Mouse (Mus musculus) left cerebral cortex, postnatal 14 days (tissue): ENCODE results near the gene 5830473C10Rik. TPM values are rescaled to one million over a fixed set of nuclear protein-coding genes. Genes with fewer than 3 reads are reported as not detected.
A peak's percentile ranks its signal among the peaks of the same experiment; 100 is the strongest.
"Not testable (repeated sequence)": the region's sequence is repeated elsewhere in the genome, so short reads cannot be mapped to it uniquely, and the experiment has no call there.

Source experiments
- DNase-seq, 2 experiments: peaks; one replicate each; pipeline ENCODE4 v3.0.0; 2021 to 2022; ENCODE audit warnings: low spot score in 2 of 2, mixed read lengths in 1 of 2
- intact Hi-C: fragments of 180-260 bp; cut with DNase I; formaldehyde crosslinking; loops from one replicate; pipeline ENCODE4 v1.15.1; 2025
- total RNA-seq, 2 experiments: library from RNA; stranded (reverse); gene quantifications; 2 replicates each; pipeline ENCODE4 v1.2.3; 2021

5830473C10Rik gene
- total RNA-seq, 2 experiments from 2014 or later: 0.29 to 0.42 TPM

DNA sequence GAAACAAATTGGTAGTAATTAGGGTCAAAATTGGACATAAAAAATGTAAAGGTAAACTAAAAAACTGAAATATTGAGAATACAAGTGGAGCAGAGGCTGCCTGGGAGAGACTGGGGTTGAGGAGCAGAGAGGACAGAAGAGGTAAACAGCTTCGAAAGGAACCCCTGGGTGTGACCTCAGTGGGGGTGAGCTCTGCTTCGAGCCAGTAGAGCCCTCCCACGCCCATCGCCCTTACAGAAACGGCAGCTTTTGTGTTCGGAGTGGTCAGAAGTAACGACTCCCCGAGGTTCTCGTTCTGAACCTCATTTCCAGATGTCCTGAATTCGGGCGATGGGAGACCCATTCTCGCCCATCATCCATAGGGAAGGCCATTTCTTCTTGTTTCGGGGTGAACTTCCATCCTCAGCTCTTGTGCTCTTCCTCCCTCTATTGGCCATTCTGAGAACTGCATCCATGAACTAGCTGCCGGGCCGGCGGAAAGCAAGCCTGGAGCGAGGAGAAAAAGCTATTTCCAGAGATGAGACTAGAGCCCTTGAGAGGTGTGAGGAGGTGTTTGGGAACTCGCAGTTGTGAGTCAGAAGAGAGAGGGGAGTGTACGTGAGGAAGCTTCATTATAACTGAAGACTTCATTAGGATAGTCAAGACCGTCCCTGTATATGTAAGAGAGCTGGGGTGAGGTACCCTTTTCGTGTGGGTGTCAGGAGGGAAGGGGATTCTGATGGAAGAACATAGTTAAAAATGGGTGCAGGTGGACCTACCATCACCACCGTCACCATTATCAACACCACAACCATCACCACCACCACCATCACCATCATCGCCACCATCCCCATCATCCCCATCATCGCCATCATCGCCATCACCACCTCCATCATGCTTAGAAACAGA, 28.0 kb downstream of the 5830473C10Rik start:
- intact Hi-C loops: loop anchor here (2.0 to 5.0 kb wide), 2 partner anchors 87 to 184 kb away; no protein-coding TSS in a partner anchor
- DNase-seq: peak; percentile 91 to 93

DNA sequence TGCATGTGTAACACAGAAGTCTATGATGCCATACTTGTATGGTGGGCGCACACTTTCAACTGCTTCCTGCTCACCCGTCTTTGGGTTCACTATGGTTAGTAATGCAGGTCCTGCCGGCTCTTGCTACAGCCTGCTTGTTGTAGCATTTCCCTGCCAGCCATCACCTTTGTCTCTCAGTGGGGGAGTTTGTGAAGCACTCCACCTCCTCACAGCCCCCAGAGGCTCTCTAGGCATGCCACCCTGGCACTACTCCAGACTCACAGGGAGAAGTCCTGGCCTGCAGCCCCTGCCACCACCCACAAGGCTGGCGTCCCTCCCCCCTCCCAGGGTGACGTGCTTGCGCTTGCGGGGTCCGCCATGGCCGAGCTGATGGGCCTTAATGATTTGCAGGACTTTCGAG, 29.8 kb downstream of the 5830473C10Rik start:
- intact Hi-C loops: loop anchor here (10.0 kb wide), 1 partner anchor 366 kb away; the partner anchor contains the start of gene Cox18
- no peak for DNase-seq

GRCm38 (mm10) chr5:90591936-90592335, 31.0 kb downstream of the 5830473C10Rik start:
- intact Hi-C loops: loop anchor here (10.0 kb wide), 1 partner anchor 367 kb away; the partner anchor contains the start of gene Cox18
- no peak for DNase-seq

- no peak for DNase-seq
- intact Hi-C loops: loop anchor here (10.0 kb wide), 1 partner anchor 370 kb away; the partner anchor contains the start of gene Cox18
Measured at GRCm38 (mm10) chr5:90594945-90595344, 34.0 kb downstream of the 5830473C10Rik start.

DNA sequence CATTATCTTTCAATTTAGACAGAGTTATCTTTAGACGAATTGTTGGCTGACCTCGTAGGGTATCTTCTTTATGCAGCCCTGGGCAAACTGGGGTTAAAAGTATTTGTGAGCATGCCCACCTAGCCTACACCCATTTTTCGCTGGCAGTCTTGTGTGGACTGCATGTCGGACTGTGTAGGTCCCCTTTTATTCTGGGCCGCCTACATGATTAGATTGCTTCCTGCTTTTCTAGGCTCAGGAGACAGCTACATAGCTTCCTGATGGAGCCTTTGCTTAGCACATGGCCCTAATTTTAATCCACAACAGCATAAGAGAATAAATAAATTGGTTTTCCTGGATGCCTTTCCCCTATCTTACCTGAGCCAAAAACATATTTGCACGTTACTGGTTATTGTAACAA, 35.2 kb downstream of the 5830473C10Rik start:
- intact Hi-C loops: loop anchor here (10.0 kb wide), 1 partner anchor 371 kb away; the partner anchor contains the start of gene Cox18
- no peak for DNase-seq

- intact Hi-C loops: loop anchor here (2.0 kb wide), 1 partner anchor 51 kb away; no protein-coding TSS in a partner anchor
Measured at GRCm38 (mm10) chr5:90601469-90601868, 40.6 kb downstream of the 5830473C10Rik start.

GRCm38 (mm10) chr5:90603407-90603923, 42.6 kb downstream of the 5830473C10Rik start:
- intact Hi-C loops: no loop called here
- peak in 1 of 2 experiments; percentile 22 for DNase-seq

More at GRCm38 (mm10) chr5:90601469-90601868, 40.6 kb downstream of the 5830473C10Rik start:
- peak; percentile 65 to 72 for DNase-seq

GRCm38 (mm10) chr5:90608906-90609305, 48.0 kb downstream of the 5830473C10Rik start:
- DNase-seq: no peak
- intact Hi-C loops: no loop called here

GRCm38 (mm10) chr5:90611388-90611787, 50.5 kb downstream of the 5830473C10Rik start:
- intact Hi-C loops: no loop called here
- no peak for DNase-seq

DNA sequence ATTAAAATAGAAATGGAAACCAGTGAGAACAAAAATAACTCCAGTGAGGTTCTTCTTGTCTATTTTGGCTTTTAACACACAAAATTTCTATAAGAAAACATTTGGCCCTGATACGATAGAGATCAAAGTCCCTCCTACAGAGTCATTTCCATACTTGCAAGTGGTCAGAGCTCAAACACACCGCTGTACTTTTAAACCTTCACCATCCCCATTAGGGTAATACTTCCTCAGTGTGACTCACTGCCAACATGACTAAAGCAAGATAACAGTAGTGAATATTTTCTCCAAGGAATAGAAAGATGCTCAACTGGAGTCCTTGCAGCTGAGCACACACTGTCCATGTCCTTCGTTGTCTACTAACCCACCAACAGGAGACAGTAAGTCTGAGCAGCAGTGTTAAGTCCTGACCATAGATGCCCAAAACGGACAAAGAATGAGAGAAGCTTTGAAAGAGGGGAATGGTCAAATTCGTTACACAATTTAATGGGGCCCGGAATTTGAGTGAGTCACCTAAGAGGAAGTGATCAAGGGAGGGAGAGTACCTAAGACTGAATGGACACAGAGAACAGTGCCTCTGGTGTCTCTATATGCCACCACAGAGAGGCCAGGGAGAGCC, 51.2 kb downstream of the 5830473C10Rik start:
- intact Hi-C loops: no loop called here
- no peak for DNase-seq

DNA sequence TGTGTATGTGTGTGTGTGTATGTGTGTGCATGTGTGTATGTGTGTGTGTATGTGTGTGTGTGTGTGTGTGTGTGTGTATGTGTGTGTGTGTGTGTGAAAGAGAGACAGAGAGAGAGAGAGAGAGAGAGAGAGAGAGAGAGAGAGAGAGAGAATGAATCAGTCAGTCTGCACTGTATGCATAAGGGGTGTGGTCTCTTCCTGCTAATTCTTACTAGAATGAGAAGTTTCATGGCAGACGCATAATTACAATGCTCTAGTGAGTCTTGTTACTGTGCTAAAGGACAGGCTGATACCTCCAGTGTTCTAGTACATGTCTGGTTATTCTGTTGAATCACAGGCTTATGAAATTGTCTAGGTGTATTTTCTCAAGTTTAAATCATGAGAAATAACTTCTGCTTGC, 51.8 kb downstream of the 5830473C10Rik start:
- DNase-seq, intact Hi-C loops: not testable (repeated sequence)

DNA sequence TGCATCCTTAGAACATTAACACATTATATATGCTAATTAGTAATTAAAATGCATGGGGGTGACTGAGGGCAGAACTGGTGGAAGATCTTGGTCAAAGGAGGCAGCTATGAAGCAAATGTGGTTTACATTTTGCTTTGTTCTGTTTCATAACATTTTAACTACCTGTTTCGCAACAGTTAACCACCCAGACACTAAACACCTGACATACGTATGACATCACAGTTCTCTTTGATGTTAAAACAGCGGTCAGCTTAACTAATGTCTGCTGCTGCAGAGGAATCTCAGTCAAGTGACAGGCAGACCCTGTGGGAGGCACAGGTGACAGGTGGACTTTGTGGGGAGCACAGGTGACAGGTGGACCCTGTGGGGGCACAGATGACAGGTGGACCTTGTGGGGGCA, 57.0 kb downstream of the 5830473C10Rik start:
- intact Hi-C loops: no loop called here
- DNase-seq: no peak

DNA sequence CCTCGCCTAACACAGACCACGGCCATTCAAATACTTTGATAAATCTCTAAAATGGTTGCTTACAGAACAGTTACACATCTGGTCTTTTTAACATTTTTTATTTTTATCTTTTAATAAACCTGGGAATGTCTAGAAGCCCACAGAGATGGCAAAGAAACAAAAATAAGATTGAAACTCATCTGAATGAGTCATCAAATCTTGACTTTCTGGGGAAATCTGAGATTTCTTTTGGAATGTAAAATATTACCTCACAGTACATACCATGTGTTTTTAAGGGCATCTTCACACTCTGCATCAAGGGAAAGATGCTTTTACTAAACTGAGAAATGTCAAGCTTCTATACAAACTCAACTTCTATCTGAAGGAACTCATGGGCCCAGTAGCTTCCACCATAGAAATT, 60.4 kb downstream of the 5830473C10Rik start:
- DNase-seq: peak in 1 of 2 experiments; percentile 10
- intact Hi-C loops: no loop called here

DNA sequence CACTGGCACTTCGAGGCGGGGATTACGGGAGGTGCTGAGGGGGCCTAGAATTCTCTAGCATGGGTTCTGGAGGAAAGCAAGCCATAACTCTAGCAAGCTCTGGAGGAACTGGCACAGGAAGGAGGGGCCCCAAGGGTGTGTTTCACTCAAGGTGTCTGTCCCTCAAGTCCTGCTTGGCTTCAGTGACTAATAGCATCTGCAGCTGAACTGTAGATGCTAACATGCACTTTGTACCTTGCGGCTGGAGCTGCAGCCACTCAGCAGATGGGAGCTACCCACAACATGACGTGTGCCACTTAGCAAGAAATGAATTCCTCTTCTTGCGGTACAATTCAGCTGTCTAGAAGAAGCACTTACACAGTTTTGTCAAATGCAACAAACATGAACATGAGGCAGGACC, 60.8 kb downstream of the 5830473C10Rik start:
- peak in 1 of 2 experiments; percentile 8 for DNase-seq
- intact Hi-C loops: no loop called here

- no peak for DNase-seq
Measured at GRCm38 (mm10) chr5:90623209-90623608, 62.3 kb downstream of the 5830473C10Rik start.

DNA sequence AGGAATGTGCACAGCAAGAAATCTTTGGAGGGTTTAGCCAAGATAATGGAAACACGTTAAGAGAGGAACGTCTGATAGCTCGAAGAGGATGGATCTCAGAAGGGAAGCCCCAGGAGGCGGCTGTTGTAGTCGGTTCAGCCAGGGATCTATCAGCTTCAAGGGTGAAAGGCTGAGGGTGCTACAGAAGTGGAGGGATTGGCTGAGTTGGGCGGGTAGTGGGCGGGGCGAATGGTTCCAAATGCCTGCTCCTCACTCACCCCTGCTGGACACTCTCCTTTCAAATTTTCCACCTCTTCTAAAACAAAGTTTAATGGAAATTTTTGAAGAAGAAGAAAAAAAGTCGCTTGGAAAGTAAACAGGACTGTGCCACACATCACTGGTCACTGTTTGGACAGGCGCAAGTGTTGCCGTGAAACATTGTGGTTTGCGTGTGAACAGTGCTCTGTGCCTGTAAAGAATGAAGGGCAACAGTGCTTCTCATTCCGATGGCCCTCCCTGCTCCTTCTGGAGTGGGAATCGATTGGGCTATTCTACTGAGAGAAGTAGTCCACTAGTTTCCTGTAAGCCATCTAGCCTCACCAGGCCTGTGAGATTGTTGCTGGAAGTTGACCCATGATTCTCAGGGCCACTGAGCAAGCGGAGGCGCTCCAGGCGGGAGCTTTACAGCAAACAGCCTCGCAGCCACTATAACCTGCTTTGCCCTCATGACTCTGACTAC, 64.0 kb downstream of the 5830473C10Rik start:
- intact Hi-C loops: no loop called here
- DNase-seq: no peak

More at GRCm38 (mm10) chr5:90623209-90623608, 62.3 kb downstream of the 5830473C10Rik start:
- intact Hi-C loops: no loop called here

DNA sequence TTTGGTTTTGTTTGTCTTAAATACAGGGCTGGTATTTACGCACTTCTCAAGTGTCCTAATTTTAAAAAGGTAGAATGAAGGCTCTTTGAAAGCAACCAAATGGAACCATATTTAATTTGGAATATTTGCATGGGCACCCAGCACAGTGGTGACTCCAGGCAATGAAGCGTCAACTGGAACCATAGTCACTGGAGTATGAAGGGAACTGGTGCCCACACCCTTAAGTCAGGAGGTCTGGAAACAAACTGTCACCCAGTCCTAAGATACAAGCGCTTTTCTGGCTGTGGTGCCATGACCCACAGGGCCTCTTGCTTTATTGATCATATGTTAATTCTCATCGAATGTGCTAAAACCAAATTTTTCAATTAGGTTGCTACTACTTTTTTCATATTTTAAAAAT, 66.5 kb downstream of the 5830473C10Rik start:
- DNase-seq: no peak
- intact Hi-C loops: no loop called here

DNA sequence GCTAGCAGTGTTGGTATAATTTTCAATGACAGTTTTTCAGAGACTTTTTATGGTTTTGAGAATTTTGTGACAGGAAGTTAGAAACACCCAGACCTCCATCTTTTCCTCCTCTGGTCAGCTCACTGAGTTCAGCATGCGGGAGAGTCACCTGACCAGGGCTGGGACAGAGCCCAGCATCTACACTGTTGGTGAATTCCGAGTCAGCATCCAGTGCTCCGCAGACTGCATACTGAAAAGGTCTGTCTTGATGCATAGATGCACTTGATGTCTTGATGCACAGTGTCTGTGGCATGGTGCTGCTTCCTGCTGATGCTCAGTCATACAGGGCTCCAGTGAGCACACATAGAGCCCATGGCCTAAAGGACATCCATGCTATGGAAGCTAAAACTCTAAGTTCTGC, 67.1 kb downstream of the 5830473C10Rik start:
- no peak for DNase-seq
- intact Hi-C loops: no loop called here

DNA sequence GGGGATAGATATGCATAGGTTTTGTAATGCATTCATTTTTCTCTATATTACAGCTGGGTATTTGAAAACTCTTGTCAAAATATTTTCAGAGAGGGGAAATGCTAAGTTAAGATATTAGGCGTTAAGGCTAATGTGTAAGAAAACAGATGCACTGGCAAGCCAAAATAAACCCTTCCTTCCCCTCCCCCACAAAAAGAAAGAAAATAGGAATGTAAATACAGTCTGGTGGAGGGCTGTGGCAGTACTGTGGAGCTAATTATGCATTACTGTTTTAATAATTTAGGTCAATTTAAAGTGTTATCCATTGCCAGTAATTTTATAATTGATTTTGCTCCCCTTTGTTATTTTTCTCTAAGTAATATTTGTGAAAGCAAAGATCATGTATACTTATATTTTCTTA, 67.6 kb downstream of the 5830473C10Rik start:
- no peak for DNase-seq
- intact Hi-C loops: no loop called here
